Mouse (Mus musculus) heart, adult 18-20 months (tissue): ENCODE results near the gene Ppp2r5e. TPM values are rescaled to one million over a fixed set of nuclear protein-coding genes. Genes with fewer than 3 reads are reported as not detected.
"Not testable (repeated sequence)": the region's sequence is repeated elsewhere in the genome, so short reads cannot be mapped to it uniquely, and the experiment has no call there.

Experiments
- DNase-seq, 2 experiments: peaks; one replicate each; pipeline ENCODE4 v3.0.0; 2021 to 2022; ENCODE audit warnings: mixed read lengths in 1 of 2
- total RNA-seq, 2 experiments: library from RNA; stranded (reverse); gene quantifications; 2 replicates each; pipeline ENCODE4 v1.2.3; 2021

Gene Ppp2r5e
- total RNA-seq, 2 experiments from 2014 or later: 30.9 to 32.2 TPM

GRCm38 (mm10) chr12:75432400-75432799, 163.6 kb downstream of the Ppp2r5e start:
- DNase-seq: not testable (repeated sequence)

DNA sequence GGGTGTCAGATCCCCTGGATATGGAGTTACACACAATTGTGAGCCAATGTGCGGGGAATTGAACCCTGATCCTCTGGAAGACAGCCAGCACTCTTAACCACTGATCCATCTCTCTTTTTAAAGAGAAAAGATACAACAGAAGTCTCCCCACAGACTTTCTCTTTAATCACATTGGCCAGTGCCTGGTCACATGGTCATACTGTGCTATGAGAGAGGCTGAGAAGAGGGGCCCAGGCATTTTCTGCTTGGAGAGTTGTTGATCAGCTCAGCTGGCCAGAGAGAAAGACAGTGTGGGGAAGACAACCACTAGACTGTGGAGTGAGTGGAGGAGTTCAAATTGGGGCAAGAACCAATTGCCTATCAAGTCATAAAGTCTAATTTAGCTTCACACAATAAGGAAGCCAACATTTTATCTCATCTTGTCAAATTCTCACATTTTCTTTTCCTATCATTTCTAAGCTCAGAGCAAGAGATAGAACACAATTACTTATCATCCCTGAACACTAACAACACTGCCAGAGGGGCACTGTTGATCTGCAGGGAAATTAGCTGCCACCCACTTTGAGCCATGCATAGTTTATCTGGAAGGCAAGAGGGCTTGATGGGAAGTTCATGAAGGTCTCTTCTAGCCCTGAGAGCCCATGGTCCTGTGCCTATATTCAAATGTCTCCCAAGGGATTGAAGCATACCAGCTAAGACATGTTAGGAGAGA, 166.2 kb downstream of the Ppp2r5e start:
- DNase-seq: no peak

DNA sequence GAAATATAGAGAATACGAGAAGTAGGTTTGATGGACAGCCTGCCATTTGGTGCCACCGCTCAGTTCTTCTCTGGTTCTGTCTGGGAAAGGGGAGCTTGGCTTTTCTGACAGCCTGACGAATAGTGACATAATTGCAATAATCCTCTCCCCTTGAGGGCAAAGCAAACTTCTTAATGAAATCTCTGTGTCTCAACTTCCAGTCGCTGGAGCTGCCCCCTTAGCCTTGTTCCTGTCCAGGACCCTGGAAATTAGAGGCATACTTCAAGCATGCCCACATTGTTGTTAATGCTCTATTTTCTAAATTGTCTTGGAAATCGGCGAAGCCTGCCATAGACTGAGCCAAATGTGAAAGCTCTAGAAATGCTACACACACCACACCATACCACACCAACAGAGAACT, 167.3 kb downstream of the Ppp2r5e start:
- DNase-seq: no peak

DNA sequence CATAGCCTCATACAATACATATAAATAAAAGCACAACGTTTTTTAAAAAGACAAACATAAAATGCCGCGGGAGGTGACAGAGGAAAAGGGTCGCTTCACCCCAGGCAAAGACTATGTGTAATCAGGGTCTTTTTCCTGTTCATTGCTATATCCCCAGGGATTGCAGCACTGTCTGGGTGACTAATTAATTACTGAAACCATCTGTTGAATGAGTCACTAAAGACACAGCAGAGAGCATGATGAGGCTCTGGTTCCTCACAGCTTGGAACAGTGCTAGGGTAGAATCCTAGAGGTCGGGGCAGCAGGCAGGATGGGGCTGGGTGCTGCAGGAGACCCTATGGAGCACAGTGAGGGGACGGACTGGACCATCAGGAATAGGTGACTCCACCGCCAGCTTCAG, 170.2 kb downstream of the Ppp2r5e start:
- no peak for DNase-seq

DNA sequence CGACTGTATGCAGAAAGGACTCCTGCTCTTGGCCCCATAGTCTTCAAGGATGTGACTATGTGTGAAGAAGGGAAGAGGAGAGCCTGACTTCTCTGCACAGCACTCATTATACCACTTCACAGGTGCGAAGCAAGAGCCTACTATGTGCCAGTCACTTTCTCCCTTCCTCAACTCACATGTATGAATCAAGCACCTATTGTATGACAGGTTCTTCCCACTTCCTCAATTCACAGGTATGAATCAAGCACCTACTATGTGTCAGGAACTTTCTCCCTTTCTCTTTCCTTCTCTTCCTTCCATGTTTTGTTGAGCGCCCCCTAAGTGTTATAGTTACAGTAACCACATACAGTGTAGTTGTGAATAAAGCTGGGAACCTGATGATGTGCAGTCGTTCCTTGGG, 171.2 kb downstream of the Ppp2r5e start:
- no peak for DNase-seq

DNA sequence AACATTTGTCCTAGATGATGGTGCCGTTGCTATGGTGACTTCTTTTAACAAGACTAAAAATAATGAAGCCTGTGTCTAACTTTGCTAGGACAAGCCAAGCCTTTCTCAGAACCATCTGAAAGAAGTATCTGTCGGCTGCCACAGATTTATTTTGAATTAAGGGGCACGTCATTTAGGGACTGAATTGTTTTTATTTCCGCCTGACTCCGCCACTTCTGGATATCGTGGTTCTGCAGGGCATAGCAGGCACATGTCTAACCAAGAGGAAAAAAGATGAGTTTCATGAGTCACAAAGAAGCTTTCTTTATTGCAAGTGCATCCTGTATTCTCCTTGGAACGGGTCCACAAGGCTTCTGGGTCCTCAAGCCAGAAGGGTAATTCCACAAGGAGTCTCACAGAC, 171.7 kb downstream of the Ppp2r5e start:
- DNase-seq: no peak

DNA sequence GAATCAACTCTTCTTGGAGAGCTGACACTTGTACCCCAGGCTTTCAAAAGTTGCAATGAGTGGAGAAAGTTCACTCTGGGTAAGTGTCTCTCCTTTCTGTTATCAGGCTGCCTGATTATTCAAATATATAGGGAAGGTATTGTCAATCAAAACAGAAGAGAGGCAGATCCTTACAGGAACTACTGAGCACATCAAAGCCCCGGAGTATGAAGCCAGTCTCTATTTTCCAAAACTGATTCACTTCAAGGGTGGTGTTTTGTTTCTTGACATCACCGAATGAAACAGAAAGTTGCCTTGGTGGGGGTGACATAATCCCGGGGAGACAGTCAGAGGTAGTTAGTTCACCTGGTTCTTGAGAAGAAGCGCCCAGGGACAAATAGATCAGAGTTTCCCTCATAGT, 179.4 kb downstream of the Ppp2r5e start, which contains the start of gene Gphb5:
Gene Gphb5 (minus strand): TSS at position 101 of the 400 bp plus-strand sequence.
- no peak for DNase-seq

- DNase-seq: peak in 1 of 2 experiments; percentile 43
Observed at GRCm38 (mm10) chr12:75414991-75415390, 181.1 kb downstream of the Ppp2r5e start.

DNA sequence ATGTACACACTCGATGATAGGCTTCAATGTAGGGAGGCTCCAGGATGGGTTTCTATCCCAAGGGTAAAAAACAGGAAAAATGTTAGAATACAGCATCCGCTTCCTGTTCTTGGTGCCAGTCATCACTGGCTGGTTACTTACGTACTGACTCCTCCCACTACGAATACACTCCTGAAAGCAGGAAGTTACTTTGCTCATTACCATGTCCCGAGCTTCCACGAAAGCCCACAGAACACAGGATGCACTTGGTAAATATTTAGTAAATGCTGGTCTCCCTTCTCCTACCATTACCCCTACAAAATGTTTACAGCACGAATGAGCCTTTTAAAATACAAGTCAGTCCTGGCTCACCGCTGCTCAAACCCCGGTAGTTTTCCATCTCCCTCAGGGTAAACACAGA, 183.1 kb downstream of the Ppp2r5e start:
- DNase-seq: peak in 1 of 2 experiments; percentile 27

Other genes with a start within 250 kb of the Ppp2r5e start
- gene Gphb5, start 179.5 kb downstream of the Ppp2r5e start, total RNA-seq: not detected
- gene Wdr89, start 73.3 kb upstream of the Ppp2r5e start, total RNA-seq: 1 to 10 TPM; 3.0 to 3.1 TPM
- gene Sgpp1, start 139.5 kb upstream of the Ppp2r5e start, total RNA-seq: 10 to 100 TPM; 18.7 to 22.6 TPM
- gene Syne2, start 221.9 kb upstream of the Ppp2r5e start, total RNA-seq: 10 to 100 TPM; 26.7 to 31.4 TPM